Mouse (Mus musculus): ENCODE data around the gene Kiss1r. TPM values are rescaled to one million over a fixed set of nuclear protein-coding genes. Genes with fewer than 3 reads are reported as not detected.

Gene Kiss1r
- polyA plus RNA-seq (2016; fragmentation: Nextera tagmentation; extraction: Ambion mirVana): 0.45 and 0.55 TPM in 2 replicates

DNA sequence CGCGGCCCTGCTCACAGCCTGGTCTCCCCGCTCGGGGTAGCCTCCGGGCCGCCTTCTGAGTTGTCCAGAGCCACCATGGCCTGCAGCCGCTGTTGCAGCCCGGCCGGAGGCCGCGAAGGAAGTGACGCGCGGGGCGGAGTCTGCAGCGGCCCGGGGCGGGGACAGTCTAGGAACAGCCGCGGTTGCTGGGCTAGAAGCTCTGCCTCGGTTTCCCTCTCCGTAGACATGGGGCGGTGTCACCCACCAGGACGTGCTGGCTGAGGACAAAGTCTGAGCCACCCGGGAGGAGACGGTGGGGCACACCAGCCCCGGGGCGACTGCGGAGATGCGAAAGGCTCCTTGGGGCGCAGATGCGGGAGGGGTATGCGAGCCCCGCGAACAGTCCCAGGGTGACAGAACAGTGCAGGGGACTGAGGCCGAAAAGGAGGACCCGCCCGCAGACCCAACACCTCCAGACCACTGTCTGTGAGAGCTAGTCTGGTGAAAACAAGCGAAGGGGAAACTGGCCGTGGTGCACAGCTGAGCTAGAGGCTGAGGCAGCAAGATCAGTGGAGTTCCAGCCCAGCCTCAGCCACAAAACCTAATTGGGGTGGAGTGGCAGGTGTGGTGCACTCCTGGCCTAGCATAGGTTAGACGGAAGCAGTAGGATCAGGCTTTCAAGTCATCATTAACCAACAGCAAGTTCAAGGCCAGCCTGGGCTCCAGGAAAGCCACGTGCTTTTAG lies at the start of gene Kiss1r:
TSS of gene Kiss1r (plus strand) at position 164 of the 724 bp plus-strand sequence.
- Histone ChIP-seq H3K27me3 (replicated peaks) (peaks cover 48% of the 10 kb centered on the region), H3K4me2 (peak within 1 kb of the TSS; percentile 97), H3K9me3 (replicated peaks) (no peaks in the 10 kb centered on the region), H3K36me3 (peaks cover 12% of the 10 kb centered on the region), H3K27ac (ENCODE audit: poor library complexity, severe bottlenecking) (peak within 1 kb of the TSS; percentile 65), H3K4me3 (peak within 1 kb of the TSS; percentile 82), H3K4me1 (replicated peaks) (peaks cover 61% of the 10 kb centered on the region), H3K9ac (peak within 1 kb of the TSS; percentile 98)
- peak; percentile 85 for ATAC-seq (ENCODE audit: insufficient number of reproducible peaks, low FRiP score)
- WGBS: 2% methylated on average over 42 of the region's 42 CpGs

DNA sequence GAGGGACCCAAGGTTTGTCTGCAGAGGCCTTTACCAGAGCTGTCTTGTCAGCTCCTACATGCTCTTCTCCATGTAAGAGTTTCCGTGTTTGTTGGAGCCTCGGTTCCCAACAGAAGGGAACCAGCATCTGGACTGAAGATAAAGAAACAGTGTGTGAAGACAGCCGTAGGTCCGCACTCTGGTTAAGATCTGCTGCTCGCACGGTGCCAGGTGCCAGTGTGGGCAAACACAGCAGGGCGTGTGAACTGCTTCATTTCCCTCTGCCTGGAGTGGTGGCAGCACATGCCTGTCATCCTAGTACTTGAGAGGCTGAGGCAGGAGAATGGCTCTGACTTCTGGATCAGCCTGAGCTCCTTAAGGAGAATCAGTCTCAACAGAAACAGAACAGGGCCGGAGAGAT lies 44.9 kb upstream of the Kiss1r start:
- H3K9me3 ChIP-seq (replicated peaks): no peaks in the 10 kb centered on the region
- peaks cover 13% of the 10 kb centered on the region; the same call in 1 of the 2 replicates for H3K4me1 ChIP-seq (replicated peaks)
- H3K9ac ChIP-seq: no peak overlapping the region
- ATAC-seq (ENCODE audit: insufficient number of reproducible peaks, low FRiP score): no peak
- H3K27me3 ChIP-seq (replicated peaks): peaks cover 12% of the 10 kb centered on the region
- WGBS: 86% methylated on average over 8 of the region's 8 CpGs
- peaks cover under 1% of the 10 kb centered on the region; the same call in 1 of the 2 replicates for H3K36me3 ChIP-seq
- no peak overlapping the region for H3K4me3 ChIP-seq
- H3K4me2 ChIP-seq: no peak overlapping the region
- H3K27ac ChIP-seq (ENCODE audit: poor library complexity, severe bottlenecking): no peak overlapping the region

DNA sequence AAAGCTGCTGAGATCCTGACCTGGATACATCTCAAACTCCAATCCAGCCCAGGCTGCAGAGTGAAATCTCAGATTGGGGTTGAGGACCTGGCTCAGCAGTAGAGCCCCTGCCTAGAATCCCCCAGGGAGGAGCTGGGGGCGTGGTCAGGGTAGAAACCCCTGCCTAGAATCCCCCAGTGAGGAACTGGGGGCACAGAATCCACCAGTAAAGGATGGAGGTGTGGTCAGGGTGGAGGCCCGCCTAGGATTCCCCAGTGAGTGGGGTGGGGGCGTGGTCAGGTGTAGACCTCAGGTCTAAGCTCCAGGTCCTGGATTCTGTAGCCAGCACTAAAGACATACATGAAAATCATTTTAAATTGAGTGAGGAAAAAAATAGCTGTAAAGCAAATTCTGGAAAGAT lies 43.9 kb upstream of the Kiss1r start:
- no peaks in the 10 kb centered on the region for H3K36me3 ChIP-seq
- ATAC-seq (ENCODE audit: insufficient number of reproducible peaks, low FRiP score): no peak
- H3K27me3 ChIP-seq (replicated peaks): peaks cover 12% of the 10 kb centered on the region
- no peak overlapping the region for H3K9ac ChIP-seq
- no peak overlapping the region for H3K27ac ChIP-seq (ENCODE audit: poor library complexity, severe bottlenecking)
- H3K4me3 ChIP-seq: no peak overlapping the region
- H3K4me1 ChIP-seq (replicated peaks): peaks cover 13% of the 10 kb centered on the region; the same call in 1 of the 2 replicates
- H3K4me2 ChIP-seq: peak overlapping the region; percentile 83; the same call in 1 of the 2 replicates
- 38% methylated on average over 3 of the region's 3 CpGs for WGBS
- no peaks in the 10 kb centered on the region for H3K9me3 ChIP-seq (replicated peaks)

DNA sequence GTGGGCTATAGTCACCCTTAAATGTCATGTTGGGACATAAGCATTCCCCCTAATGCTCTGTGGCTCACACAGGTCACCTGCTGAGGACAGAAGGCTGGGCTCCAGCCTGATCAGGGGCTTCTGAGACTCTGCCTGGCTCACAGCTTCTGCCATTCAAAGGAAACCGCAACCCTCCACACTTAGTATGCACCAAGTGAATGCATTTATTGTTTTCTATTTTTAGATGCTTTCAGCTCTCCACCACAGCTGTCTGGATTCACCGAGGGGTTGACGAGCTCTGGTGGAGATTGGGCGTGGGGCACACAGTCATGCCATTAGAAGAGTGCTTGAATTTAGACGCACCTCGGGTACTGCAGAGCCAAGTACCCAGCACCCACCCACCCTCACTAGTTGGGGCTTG lies 43.5 kb upstream of the Kiss1r start:
- H3K9me3 ChIP-seq (replicated peaks): no peaks in the 10 kb centered on the region
- peaks cover 13% of the 10 kb centered on the region; the same call in 1 of the 2 replicates for H3K4me1 ChIP-seq (replicated peaks)
- WGBS: 14% methylated on average over 6 of the region's 6 CpGs
- H3K9ac ChIP-seq: no peak overlapping the region
- peak overlapping the region; percentile 63 for H3K4me3 ChIP-seq
- H3K27ac ChIP-seq (ENCODE audit: poor library complexity, severe bottlenecking): no peak overlapping the region
- H3K27me3 ChIP-seq (replicated peaks): peaks cover 12% of the 10 kb centered on the region
- peak overlapping the region; percentile 83 for H3K4me2 ChIP-seq
- no peak for ATAC-seq (ENCODE audit: insufficient number of reproducible peaks, low FRiP score)
- no peaks in the 10 kb centered on the region for H3K36me3 ChIP-seq

DNA sequence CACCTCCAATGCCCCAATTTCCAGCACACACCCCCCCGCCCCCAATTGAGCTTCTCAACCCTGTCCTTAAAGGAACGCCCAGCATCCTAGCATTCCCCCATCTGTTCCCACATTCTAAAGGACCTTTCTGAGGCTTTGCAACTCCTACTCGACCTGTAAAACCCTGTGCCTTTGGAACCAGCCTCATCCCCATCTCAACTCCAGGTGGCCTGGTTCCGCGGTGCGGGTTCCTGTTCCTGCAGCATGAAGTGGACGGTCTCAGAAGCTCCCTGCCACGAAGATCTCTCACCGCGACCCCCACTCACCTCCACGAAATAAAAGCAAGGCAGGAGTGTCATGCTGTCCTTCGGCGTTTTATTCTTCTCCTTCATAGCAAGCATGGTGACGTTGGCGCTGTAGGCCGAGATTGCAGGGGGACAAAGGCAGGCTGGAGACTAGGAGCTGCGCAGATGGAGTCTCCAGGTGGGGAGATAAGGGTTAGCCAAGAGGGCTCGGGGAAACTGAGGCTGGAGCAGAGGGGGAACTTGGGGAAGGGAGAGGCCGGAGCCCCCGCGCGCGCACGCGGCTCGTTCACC lies 43.0 kb upstream of the Kiss1r start:
- Histone ChIP-seq H3K4me1 (replicated peaks) (peaks cover 13% of the 10 kb centered on the region; the same call in 1 of the 2 replicates), H3K36me3 (no peaks in the 10 kb centered on the region), H3K4me2 (peak overlapping the region; percentile 83), H3K9me3 (replicated peaks) (no peaks in the 10 kb centered on the region), H3K9ac (peak overlapping the region; percentile 76), H3K4me3 (peak overlapping the region; percentile 63), H3K27ac (ENCODE audit: poor library complexity, severe bottlenecking) (no peak overlapping the region), H3K27me3 (replicated peaks) (peaks cover 14% of the 10 kb centered on the region)
- peak; percentile 7; the same call in 1 of the 2 replicates for ATAC-seq (ENCODE audit: insufficient number of reproducible peaks, low FRiP score)
- WGBS: 3% methylated on average over 26 of the region's 26 CpGs

DNA sequence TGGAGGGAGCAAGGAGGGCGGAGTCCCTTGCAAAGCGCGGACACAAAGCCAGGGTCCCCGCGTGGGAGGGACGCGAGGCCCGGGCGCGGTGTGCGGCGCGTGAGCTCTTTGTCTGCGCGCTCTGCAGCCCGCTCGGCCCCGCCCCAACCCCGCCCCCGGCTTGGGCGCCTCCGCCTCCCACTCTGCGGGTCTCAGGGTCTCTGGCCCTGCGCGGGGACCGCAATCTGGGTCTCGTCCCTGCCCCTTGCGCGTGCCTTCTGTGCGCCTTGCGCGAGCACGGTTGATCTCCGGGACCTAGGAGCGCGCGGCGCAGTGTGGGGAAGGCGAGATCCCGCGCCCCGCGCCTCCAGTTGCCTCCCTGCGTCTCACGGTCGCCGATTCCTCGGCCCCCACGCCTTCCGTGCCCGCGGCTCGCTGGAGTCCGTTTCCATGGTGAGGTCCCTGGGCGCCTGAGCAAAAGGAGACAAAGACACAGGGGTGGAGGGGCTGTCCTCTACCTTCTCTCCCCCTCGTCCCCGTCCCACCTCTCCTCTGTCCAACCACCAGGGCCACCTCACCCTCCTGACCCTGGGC lies 42.4 kb upstream of the Kiss1r start, which contains the start of the genes Prtn3 and Plppr3:
TSS of gene Prtn3 (plus strand) at position 187 of the 573 bp plus-strand sequence.
TSS of gene Plppr3 (minus strand) at position 345 of the 573 bp plus-strand sequence.
- Histone ChIP-seq H3K27ac (ENCODE audit: poor library complexity, severe bottlenecking) (no peak within 1 kb of the TSS), H3K9ac (peak within 1 kb of the TSS; percentile 76), H3K36me3 (no peaks in the 10 kb centered on the region), H3K4me3 (peak within 1 kb of the TSS; percentile 63), H3K9me3 (replicated peaks) (no peaks in the 10 kb centered on the region), H3K4me2 (peak within 1 kb of the TSS; percentile 83), H3K27me3 (replicated peaks) (peaks cover 14% of the 10 kb centered on the region), H3K4me1 (replicated peaks) (peaks cover 15% of the 10 kb centered on the region; the same call in 1 of the 2 replicates)
- peak; percentile 59 for ATAC-seq (ENCODE audit: insufficient number of reproducible peaks, low FRiP score)
- under 1% methylated on average over 48 of the region's 57 CpGs for WGBS

DNA sequence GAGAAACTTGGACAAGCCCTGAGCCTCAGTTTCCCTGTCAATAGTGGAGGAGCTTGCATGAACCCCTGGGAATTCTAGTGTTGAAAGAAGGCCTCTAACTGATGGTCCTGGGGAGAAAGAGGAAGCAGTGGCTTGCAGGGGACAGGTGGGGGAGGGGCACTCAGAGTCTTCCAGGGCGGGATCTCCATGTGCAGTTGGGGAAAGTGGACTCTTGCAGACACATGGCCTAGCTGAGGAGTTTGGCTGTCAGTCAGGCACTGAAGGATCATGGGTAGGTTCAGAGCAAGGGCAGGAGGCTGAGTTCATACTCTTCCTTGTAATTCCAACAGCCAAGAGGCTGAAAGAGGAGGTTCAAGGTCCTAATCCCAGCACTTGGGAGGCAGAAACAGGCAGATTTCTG lies 39.6 kb upstream of the Kiss1r start:
- H3K9ac ChIP-seq: no peak overlapping the region
- H3K4me3 ChIP-seq: no peak overlapping the region
- 48% methylated on average over 1 of the region's 1 CpGs for WGBS
- H3K27me3 ChIP-seq (replicated peaks): peaks cover 19% of the 10 kb centered on the region
- H3K27ac ChIP-seq (ENCODE audit: poor library complexity, severe bottlenecking): no peak overlapping the region
- no peak overlapping the region for H3K4me2 ChIP-seq
- H3K9me3 ChIP-seq (replicated peaks): no peaks in the 10 kb centered on the region
- peaks cover 27% of the 10 kb centered on the region for H3K4me1 ChIP-seq (replicated peaks)
- ATAC-seq (ENCODE audit: insufficient number of reproducible peaks, low FRiP score): no peak
- H3K36me3 ChIP-seq: no peaks in the 10 kb centered on the region

DNA sequence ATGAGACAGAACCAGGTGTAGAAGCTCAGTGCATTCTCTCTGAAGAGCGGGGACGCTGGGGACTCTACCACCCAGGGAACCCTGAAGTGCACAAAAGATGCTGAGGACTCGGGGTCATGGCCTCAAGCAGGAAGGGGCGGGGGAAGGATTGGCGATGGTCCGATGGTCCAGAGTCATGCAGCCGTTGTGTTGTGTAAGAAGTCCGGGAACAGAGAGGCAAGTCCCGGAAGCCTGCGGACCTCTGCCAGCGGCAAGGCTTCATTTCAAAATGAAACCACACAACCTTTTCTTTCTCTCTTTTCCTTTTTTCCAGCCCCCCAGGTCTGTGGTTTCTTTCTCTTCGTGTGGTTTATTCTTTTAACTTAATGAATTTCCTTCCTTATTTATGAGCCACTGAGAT lies 39.0 kb upstream of the Kiss1r start:
- ATAC-seq (ENCODE audit: insufficient number of reproducible peaks, low FRiP score): no peak
- WGBS: 62% methylated on average over 12 of the region's 12 CpGs
- Histone ChIP-seq H3K36me3 (no peaks in the 10 kb centered on the region), H3K27ac (ENCODE audit: poor library complexity, severe bottlenecking) (no peak overlapping the region), H3K9me3 (replicated peaks) (no peaks in the 10 kb centered on the region), H3K4me1 (replicated peaks) (peaks cover 33% of the 10 kb centered on the region), H3K4me2 (no peak overlapping the region), H3K27me3 (replicated peaks) (peaks cover 20% of the 10 kb centered on the region), H3K4me3 (no peak overlapping the region), H3K9ac (no peak overlapping the region)

DNA sequence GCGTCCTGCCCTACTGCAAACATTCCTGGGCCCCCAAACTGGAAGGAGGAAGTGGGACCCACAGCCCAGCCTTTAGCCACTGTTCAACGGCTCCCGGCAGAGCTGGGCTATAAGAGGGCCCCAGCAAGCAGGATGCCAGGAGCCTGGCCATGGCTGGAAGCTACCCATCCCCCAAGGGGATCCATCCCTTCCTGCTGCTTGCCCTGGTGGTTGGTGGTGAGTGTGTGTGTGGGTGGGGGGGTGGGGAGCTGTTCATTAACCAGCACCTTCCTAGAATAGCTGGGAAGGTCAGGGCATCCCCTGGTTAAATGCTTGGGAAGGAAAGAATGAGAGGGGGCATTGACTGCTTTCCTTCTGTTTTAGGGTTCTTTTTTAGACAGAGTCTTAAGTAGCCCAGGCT lies 37.2 kb upstream of the Kiss1r start:
- H3K36me3 ChIP-seq: no peaks in the 10 kb centered on the region
- no peak for ATAC-seq (ENCODE audit: insufficient number of reproducible peaks, low FRiP score)
- H3K27me3 ChIP-seq (replicated peaks): peaks cover 26% of the 10 kb centered on the region
- no peak overlapping the region for H3K27ac ChIP-seq (ENCODE audit: poor library complexity, severe bottlenecking)
- H3K9ac ChIP-seq: peak overlapping the region; percentile 32; the same call in 1 of the 2 replicates
- H3K9me3 ChIP-seq (replicated peaks): no peaks in the 10 kb centered on the region
- WGBS: 32% methylated on average over 3 of the region's 3 CpGs
- peak overlapping the region; percentile 11; the same call in 1 of the 2 replicates for H3K4me2 ChIP-seq
- peaks cover 30% of the 10 kb centered on the region for H3K4me1 ChIP-seq (replicated peaks)
- H3K4me3 ChIP-seq: no peak overlapping the region

DNA sequence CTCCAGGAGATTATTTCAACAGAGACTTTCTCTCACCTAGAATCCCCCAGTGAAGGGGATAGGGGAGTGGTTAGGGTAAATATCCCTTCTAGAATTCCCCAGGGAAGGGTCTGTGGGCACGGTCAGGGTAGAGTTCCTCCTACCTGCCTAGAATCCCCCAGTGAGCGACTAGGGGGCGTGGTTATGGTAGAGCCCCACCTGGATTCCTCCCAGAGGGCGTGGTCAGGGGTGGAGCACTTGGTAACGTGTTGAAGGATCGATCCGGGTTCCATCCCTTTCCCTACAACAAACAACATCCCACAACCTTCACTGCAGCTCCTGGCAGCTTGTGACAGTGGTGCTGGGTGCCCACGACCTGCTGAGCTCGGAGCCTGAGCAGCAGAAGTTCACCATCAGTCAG lies 36.0 kb upstream of the Kiss1r start:
- no peaks in the 10 kb centered on the region for H3K36me3 ChIP-seq
- no peak overlapping the region for H3K9ac ChIP-seq
- H3K4me3 ChIP-seq: no peak overlapping the region
- WGBS: 13% methylated on average over 9 of the region's 9 CpGs
- H3K9me3 ChIP-seq (replicated peaks): no peaks in the 10 kb centered on the region
- H3K4me2 ChIP-seq: no peak overlapping the region
- peaks cover 26% of the 10 kb centered on the region for H3K4me1 ChIP-seq (replicated peaks)
- no peak for ATAC-seq (ENCODE audit: insufficient number of reproducible peaks, low FRiP score)
- H3K27me3 ChIP-seq (replicated peaks): peaks cover 18% of the 10 kb centered on the region
- H3K27ac ChIP-seq (ENCODE audit: poor library complexity, severe bottlenecking): no peak overlapping the region

DNA sequence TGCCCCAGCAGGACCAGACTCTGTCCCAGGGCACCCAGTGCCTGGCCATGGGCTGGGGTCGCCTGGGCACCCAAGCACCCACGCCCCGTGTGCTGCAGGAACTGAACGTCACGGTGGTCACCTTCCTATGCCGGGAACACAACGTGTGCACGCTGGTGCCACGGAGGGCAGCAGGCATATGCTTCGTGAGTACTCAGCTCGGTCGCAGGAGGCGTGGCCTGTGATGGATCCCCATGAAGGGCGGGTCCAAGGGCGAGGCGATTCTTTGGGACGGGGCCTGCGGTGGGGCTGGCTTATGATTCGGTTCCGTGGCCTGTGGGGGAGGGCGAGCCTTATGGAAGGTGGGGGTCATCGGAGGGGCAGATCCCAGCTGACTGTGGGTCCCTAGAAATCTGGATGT lies 34.8 kb upstream of the Kiss1r start:
- Histone ChIP-seq H3K36me3 (no peaks in the 10 kb centered on the region), H3K4me1 (replicated peaks) (peaks cover 26% of the 10 kb centered on the region), H3K27me3 (replicated peaks) (peaks cover 18% of the 10 kb centered on the region), H3K4me3 (peak overlapping the region; percentile 20), H3K9me3 (replicated peaks) (no peaks in the 10 kb centered on the region), H3K4me2 (peak overlapping the region; percentile 65), H3K9ac (peak overlapping the region; percentile 58), H3K27ac (ENCODE audit: poor library complexity, severe bottlenecking) (no peak overlapping the region)
- 10% methylated on average over 22 of the region's 22 CpGs for WGBS
- ATAC-seq (ENCODE audit: insufficient number of reproducible peaks, low FRiP score): no peak

All from heart, embryonic 12.5 days (tissue).